Mouse (Mus musculus) cerebellum, postnatal 14 days (tissue): Measurements from ENCODE around the gene Srgn.
"Not testable (repeated sequence)": the region's sequence is repeated elsewhere in the genome, so short reads cannot be mapped to it uniquely, and the experiment has no call there.

ENCODE experiments used
- DNase-seq, 2 experiments: peaks; one replicate each; pipeline ENCODE4 v3.0.0; 2021; ENCODE audit warnings: mixed read lengths in 2 of 2

The Srgn gene

DNA sequence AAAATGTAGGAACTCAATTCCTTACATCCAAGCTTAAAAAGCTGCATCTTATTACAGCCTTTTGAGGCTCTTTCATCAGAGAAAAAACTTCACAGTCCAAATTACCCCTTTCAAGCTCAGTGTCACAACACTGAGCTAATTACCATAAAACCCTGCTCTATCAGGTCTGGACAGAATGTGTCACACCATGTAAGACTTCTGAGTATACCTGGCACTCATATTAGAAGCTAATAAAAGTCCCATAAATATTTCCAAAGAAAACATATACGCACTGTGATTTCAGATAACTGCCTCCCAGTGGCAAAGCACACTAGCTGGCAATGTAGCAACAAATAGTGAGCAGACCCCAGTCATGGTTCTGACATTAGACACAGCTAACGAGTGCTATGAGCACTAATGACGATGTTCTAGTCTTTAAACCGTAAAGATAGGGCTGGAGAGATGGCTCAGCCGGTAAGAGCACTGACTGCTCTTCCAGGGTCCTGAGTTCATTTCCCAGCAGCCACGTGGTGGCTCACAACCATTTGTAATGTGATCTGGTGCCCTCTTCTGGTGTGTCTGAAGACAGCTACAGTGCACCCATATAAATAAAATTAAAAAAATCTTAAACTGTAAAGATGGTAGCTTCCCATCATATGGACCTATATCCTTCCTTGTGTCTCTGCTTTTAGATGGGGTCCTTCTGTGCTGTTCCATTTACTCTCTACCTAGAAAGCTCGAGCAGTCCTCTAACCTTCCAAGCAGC, 46.0 kb downstream of the Srgn start:
- DNase-seq: no peak

DNA sequence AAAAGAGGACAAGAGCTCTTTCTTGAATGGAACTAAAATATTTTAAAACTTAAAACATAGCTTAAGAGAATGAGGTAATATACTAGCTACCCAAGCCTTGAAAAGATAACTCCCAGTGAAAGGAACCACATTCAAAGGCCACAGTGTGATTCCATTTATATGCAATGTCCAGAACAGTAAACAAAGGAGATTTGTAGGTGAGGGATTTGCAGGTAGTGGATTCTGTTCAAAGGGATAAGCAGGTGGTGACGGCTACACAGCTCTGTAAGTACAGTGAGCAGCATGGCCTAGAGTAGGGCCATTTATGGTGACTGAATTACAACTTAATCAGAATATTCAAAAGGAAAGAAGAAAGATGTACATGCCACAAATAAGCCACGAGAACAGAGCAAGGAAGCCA, 50.3 kb downstream of the Srgn start:
- DNase-seq: no peak

DNA sequence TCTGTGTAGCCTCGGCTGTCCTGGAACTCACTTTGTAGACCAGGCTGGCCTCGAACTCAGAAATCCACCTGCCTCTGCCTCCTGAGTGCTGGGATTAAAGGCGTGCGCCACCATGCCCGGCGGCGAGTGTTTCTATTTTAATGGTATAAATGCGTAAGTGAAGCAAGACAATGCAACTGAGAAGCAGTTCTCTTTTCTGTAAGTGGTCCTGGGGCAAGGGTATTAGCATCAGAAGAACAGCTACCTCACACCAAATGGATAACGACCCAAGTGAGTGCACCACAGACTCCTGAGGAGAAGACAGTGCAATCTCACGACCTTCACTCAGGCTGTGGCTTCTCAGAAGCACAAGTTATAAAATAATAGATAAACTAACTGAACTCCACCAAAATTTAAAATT, 52.3 kb downstream of the Srgn start:
- no peak for DNase-seq

DNA sequence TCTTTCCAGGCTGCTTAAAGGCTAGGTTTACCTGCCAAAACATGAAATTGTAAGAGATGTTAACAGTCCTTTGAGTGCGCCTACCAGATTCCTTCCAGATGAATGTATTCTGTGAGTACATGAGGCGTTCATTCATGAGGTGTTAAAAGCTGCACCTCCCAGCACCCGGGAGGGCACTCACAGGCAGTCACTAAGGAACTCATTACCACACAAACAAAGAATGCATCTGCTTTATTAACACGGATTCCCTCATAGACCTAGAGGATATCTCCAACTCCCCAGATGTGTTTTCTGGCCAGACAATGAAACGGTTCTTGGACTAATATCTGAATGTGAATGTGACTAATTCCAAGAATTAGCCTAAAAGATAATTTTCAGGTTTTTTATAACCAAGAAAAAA, 56.1 kb downstream of the Srgn start:
- DNase-seq: no peak

DNA sequence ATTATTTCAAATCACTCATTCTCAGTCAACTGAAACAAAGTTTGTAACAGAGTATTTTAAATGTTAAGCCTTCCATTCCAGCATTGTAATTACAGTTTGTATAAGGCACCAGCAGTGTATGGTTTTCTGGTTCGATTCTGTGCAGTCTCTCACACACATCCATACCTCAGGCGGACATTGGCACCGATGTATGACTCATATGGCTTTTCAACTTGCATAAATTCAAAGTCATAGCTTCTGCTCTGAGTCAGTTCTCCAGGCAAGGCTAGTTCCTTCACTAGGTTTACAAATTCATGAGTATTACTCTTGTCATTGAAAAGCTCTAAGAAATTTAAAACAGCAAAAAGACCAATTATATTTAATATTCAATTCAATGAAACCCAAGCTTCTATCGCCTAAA, 57.5 kb downstream of the Srgn start:
- DNase-seq: no peak

DNA sequence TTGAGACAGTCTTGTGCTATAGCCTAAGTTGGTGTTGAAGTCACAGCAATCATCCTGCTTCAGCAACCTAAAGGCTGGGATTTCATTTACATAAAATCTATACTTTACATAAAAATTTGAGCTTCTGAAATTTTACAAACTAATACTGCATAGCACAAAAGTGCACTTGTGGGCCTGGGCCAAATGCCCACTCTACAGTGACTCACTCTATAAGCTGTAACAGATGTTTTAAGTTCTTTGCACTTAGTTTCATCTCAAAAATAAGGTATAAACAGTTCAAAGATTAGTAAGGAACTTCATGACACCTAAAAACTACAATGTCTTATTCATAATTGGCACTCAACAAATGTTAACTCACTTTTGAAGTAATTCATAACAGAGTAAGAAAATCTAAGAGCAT, 65.9 kb downstream of the Srgn start:
- DNase-seq: no peak

DNA sequence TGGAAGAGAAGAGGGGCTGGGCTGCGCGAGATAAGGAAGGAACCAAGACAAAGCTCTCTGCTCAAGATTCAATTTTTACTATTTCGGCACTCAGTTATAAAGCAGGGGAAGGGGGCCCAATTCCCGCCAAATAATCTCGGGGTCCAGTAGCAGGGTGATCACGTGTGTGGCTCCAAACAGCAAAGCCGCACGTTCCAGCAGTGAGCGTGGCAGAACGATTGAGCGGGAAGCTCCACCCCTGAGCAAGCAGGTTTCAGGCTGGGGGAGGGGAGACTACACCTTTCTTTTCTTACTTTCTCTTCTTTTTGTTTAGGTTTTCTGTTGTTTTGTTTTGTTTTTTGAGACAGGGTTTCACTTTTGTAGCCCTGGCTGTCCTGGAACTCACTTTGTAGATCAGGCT, 75.2 kb downstream of the Srgn start:
- not testable (repeated sequence) for DNase-seq

DNA sequence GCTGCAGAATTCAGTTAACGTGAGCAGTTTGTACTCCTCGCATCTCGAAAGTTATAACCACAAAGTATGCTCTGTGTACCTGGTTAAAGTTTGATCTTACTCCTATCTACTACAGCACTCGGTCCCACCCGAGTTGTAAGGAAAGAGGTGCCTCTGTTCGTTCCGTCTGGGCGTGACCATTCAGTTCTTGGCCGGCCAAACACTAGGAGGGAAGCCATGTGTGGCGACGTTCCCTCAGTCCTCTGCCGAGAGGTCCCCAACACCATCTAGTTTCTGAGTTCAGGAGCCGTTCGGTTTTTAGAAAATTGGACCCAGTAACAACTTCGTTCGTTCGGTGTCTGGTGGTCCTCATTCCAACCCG, 77.0 kb downstream of the Srgn start:
- DNase-seq: no peak

DNA sequence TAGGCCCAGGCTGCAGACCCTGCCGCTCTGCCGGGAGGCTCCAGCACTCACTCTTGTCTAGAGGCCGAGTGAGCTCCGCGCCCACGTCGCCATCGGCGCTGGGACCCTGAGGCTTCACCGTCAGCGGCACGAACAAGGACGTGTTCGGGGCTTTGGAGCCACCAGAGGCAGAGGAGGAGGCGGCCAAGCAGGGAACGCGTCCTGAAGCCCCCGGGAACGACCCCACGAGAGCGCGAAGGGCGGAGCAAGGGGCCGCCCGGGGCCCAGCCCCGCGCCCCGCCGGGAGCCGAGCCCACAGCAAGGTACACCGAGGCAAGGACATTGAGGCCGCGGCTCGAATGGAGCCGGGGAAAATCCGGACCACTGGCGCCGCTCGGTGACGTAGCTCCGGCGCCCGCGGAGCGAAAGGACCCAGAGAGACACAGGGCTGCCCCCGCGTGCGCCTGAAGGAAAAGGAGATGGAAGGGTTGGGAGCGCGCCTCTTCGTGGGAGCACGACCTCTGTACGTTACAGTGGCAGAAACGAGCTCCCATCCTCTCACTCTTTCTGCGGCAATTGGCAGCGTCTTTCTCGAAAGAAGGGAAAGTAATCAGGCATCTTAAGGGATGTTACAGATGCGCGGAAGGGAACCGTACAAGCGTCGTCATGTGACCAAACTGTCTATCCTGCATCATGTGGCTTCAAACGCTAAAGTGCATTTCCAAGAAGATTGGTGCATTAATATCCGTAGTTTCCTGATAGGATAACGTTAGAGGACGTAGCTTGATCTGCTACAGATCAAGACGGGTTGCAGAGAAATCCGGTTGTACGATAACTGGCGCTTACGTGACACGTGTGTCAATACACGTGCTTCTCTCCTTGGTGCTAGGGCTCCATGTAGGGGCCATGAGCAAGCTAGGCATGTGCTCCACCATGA, 77.6 kb downstream of the Srgn start, which contains the start of the genes 4930507D05Rik and Supv3l1:
TSS of gene 4930507D05Rik (plus strand) at position 126 of the 916 bp plus-strand sequence.
TSS of gene Supv3l1 (minus strand) at position 375 of the 916 bp plus-strand sequence.
- DNase-seq: peak; percentile 97 to 98
